Mouse (Mus musculus) brain, adult 2 months (tissue): ENCODE measurements around the gene Itpr3.

Experiments used
- DNase-seq: peaks from one replicate; pipeline ENCODE4 v3.0.0; 2011; ENCODE audit warnings: low read depth, low spot score

Gene Itpr3

DNA sequence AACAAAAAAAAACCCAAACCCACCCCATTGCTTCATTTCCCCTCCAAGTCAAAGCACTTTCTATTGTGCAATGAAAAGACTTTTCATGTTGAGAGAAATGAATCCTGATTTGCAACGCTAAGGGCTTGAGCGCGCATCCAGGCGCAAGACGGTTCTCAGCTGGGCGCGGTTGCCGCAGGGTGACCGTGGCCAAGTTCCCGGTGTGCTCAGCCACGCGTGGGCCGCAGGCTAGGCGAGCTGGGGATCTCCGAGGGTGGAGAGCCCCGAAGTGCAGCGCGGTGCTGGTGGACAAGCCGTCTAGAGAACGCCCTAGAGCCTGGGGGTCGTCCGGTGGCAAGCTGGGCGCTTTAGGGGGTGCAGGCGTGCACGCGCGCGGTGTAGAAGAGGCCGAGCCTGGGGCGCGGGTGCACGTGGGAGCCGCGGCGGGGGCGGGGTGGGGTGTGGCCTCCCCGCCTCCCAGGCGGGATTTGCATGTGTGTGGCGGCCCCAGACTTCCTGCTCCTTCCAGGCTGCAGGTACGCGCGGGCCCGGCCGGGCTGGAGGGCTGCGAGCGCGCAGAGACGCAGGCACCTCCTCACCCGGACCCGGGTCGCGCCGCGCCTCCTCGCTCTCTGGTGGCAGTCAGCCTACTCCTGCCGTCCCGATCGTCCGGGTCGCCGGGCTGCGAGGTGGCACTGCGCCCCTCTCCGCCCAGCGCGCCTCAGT, at the start of gene Itpr3:
Gene Itpr3 (plus strand): TSS at position 493 of the 705 bp plus-strand sequence.
- DNase-seq, result peak; percentile 74

DNA sequence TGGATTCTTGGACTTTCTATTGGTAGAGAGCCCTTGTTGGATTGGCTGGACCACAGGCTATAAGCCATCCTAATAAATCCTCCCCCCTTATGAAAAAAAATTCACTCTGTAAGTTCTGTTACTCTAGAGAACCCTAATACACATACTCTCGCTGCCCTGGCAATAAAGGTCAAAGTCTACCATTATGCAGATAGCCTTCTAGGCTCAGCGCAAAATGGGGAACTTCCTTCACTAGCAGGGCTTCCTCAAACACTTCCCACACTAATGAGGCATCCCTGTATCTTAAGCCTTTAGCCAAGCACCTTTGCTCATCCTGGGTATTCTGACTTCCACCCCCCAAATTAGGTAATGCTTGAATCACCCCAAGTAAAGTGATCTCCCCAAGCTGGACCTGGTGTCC, 48.8 kb upstream of the Itpr3 start:
- DNase-seq, result no peak

DNA sequence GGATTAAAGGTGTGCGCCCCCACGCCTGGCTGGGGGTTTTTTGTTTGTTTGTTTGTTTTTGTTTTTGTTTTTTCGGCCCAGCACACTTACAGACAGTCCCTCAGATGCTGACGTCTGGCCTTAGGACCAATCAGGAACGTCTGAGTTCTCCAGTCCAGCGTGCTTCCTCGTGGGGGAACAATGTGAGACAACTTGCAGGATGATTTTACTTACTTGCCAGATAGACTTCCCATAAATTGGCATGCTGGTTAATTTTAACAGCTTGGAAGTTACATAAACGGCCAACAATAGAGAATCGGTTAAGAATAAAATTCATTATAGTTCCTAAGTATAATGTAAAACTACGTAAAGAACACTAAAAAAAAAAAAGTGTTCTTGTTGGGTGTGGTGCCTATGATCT, 45.9 kb upstream of the Itpr3 start:
- DNase-seq, result peak; percentile 82

DNA sequence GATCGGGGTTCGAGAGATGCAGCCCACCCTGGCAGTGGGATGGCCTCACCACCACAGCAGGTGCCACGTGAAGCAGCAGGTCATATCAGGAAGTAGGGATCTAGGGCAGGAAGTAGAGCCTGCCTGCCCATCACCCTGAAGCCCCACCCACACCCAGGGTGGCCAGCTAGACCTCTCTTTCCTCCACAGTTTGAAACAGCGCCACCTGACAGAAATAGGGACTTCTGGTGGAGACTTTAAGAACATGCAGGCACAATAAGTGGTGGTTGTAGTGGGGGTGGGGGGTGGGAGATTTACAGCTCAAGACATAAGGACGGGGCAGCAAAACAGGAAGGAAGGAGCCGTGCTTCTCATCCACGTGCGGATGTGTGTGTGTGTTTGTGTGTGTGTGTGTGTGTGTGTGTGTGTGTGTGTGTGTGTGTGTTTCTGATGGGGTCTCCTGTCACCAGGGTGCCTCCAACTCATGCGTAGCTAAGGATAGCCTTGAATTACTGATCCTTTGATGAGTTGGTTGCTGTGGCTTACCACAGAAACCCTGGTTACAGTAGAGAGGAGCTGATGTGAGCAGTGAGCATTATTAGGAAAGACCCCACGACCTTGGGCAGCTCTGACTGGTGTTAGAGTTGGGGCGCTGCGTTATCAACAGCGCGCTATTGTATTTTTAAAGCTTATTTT, 45.0 kb upstream of the Itpr3 start:
- peak; percentile 67 for DNase-seq

DNA sequence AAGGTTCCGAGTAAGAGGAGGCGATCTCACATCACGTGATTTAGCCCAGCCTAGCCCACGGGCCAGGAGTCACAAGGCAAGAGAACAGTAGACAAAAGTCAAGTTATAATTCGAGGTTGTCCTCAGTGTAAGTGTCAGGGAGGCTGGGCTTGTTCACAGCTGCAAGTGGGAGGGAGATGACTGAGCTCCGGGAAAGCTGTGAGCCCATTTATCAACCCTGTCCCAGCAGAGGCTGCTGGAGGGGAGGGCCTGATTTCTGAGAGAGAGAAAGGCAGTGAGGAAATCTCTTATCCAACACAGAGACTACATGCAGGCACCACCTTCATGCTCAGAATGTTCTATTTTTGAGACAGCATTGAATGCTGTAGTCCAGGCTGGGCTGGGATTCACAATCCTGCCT, 44.2 kb upstream of the Itpr3 start:
- peak; percentile 92 for DNase-seq

DNA sequence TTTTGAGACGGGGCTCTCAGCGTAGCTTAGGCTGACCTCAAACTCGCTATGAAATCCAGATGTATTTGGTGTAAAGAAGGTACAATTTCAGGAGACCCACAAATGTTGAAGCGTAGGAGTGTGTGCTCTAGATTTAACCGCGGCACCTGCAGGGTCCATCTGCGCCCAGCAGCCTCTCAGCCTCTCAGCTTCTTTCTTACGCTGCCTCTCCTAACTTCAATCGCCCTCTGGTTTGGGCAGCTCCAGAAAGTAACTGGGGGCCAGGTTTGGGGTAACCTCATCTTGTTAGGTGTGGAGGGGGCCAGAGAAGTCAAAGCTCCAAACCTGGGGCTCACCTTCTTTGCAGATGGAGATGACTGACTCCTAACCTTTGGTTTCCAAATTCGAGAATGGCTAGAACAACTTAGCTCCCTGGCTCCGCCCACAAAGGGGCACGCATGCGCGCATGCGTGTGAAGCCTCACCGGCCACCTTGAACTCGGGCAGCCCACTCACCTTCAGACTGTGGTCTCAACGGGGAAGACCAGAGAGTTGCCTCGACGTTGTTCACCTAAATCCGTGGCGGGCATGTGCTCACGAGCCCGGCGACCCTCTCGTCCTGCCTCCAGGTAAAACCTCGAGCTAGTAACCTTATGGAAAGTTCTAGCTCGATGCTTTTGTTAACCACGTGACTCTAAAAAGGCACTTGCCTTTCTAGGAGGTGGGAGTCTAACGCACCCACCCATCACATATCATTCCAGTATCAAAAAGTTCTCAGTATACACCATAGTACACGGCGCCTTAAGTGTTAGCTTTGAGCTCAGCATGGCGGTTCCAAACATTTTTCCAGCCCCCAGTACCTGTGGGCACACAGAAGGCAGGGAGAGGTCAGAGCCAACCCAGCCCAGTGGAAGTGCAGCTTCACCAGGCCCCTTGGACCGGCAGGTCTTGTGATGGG, 39.3 kb upstream of the Itpr3 start:
- DNase-seq, result peak; percentile 90

DNA sequence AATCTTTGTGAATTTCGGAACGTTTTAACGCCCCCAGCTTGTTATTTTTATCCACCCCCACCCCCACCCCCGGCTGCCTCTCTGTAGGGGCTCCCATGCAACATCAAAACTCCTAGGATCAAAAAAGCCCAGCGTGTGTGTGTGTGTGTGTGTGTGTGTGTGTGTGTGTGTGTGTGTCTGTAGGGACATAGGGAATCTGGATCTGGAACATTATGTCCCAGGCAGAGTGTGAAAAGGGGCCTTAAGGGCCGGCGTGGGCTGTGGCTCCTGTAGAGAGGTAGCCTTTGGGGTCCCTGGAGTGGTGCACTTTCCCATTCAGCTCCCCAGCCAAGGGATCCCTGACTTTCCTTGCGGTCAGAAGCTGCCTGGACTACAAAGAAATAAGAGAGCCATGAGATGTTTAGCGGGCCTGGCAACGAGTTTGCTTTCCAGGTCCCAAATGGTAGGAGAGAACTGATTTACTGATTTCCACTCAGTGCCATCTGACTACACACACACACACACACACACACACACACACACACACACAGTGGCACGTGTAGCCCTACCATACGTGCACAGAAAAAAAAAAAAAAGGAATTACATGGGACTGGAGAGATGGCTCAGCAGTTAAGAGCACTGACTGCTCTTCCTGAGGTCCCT, 38.4 kb upstream of the Itpr3 start:
- DNase-seq, result peak; percentile 69

DNA sequence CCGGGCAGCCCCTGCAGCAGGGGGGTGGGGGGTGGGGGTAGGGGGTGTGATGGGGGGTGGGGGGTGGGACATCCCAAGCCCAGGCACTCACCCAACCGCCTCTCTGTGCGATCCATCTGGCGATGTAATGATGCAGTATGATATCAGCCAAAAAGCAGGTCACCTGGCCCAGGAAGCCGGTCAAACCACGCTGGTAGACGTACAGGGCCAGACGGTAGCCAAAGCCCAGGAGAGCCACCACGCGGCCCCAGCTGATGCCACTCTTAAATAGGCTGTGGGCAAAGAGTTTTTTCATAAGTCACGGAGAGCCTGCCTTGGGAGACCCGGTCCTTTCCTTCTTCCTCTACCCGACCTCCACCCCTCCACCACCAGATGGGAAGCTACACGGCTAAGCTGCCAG, 36.0 kb upstream of the Itpr3 start:
- peak; percentile 88 for DNase-seq

DNA sequence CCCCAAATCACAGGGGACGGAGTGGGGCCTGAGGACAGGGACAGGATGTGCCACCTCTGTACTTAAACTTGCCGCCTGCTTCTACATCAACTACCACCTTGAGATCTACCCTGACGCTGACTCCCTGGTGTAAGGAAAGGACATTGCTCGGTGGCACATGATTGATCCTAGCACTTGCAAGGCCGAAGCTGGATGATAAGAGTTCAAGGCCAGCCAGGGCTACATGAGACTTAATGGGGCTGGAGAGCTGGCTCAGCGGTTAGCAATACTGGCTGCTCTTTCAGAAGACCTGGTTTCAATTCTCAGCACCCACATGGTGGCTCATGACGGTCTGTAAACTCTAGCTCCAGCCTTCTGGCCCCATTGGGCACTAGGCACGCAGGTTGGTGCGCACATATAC, 35.4 kb upstream of the Itpr3 start:
- DNase-seq, result no peak

DNA sequence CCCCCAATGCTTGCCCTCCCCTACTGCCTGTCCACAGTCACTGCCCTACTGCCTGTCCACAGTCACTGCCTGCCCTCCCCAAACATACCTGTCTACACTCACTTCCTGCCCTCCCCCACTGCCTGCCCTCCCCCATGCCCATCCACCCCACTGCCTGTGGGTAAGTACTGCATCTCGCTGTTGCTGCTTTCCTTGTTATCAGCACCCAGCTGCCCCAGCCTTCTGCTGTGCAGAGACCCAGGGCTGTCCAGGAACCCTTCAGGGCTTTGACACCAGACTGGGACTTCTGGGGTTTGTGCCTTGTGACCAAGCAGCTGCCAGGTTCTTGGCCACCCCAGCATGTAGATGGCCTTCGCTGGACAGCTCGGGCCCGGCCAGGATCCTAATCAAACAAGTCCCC, 33.8 kb upstream of the Itpr3 start:
- no peak for DNase-seq

DNA sequence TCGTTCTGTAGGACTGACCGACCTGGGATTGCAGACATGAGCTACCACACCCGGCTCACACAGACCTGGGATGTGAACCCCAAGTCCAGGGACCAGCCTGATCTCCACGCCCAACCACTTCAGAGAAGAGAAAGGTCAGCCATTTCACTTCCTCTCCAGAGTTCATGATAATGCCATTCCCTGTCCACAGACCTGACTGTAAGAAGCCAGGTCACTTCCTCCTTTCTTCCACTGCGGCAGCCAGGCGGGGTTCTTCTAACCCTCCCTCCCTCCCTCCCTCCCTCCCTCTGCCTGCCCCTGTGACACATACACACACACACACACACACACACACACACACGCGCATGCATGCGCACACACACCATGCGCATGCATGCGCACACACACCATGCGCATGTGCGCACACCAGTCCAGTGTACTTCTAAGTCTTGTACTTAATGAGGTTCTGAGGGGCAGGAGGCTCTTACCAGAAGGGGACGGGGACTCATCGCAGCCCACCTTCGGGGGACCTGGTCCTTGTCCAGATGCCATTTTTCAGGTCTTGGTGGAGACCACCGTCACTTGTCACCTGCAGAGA, 31.7 kb upstream of the Itpr3 start:
- DNase-seq, result no peak

DNA sequence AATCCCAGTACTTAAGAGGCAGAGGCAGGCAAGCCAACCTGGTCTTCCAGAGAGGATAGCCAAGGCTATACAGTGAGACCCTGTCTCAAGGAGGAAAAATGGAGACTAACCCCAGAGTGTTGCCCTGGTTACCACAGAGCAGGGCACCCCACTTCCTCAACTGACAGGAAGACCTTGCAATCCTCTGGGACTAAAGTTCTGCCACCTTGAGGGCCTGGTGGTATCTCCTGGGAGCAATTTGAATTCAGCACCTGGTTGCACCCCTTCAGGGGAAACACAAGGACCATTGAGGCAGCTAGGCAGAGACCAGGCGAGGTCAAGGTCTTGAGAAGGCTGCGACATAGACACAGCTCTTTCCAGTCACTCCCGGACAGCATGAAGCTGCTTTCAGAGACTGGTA, 31.2 kb upstream of the Itpr3 start:
- no peak for DNase-seq

DNA sequence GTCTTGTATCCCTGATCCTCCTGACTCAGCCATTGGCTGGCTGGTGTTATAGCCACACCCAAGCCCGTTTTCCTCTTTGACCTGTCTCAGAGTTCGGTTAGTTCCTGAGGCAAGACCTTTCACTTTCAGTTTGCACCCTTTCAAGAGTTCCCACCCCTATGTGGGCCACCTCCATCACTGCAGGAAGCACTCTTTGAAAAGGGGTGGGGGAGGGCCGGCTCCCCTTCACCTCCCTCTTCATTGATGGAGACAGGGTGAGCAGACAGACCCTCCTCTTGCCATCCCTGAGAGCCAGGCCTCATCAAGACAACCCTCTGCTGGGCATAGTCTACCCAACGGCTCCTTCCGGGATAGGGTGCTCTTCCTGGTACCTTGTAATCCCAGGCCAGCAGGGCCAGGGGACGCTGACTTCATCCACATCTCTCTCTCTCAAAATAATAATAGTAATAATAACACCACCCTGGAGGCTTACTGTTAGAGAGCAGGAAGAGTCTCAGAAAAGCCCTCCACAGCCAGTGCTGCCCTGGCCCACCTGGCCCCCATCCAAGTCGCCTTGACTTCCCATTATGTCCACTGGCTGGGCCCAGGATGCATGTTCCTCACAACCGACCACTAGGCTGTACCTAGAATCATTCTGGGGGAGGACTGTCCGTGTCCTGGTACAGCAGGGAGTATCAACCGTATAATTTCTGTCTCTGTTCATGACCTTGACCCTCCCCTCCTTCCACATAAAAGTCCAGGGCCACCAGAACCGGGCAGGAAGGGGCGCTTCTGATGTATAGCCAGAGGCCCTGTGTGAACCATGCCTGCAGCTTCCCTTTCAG, 29.4 kb upstream of the Itpr3 start:
- DNase-seq, result peak; percentile 39

DNA sequence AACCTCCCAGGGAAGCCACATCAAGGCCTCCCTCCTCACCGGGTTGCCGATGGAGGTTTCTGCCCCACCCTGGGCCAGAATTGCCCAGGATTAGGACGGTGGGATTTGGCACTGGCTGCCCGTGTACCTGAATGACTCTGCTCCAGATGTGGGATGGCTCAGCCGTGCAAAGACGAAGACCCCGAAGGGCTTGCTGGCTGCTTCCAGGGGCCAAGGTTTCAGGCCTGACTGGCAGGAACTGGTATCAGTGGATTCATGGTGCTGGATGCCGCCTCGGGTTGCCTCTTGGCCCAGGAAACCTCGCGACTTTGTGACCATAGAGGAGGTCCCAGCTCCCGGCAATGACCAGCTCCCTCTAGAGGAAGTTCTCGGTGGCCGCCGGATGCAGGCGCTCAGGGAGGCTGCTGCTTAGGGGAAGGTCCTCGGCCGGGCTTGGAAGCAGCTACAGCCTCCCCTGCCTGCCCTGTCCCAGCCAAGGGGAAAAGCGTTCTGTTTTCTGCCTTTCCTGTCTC, 28.8 kb upstream of the Itpr3 start:
- peak; percentile 95 for DNase-seq

DNA sequence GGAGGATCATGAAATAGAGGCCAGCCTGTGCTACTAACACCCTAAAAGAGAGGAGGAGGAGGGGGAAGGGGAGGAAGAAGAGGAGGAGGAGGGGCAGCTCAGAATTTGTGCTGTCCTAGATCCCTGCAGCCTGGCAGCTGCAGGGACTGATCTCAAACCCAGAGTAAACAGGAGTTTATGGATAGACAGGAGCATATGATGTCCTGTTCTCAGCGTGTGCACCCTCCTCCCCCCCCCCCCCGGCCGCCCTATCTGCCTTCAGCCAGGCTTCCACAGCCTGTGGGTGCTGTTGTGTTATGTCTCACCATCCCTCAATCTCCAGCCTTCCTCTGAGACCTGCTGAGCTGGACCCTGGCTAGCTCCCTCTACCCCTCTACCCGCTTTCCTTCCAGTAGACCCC, 28.2 kb upstream of the Itpr3 start, which contains the start of gene Bak1:
Gene Bak1 (minus strand): TSS at position 101 of the 400 bp plus-strand sequence.
- DNase-seq, result no peak

DNA sequence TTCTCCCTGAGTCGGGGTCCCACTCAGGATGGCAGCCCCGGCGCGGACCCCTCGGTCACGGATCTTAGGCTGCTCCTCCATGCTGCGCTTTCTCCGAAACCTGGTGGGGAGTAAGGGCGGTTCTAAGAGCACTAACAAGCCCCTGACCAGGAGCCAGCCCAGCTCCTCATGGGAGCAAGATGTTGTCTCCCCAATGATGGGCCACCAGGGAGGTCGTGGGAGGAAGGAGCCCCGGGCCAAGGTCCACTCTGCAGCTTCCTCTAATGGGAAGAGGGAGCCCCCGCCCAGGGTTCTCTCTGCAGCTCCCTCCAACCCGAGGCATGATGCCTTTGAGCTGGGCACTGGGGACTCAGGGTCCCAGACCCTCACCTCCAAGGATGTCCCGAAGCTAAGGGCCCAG, 27.7 kb upstream of the Itpr3 start:
- no peak for DNase-seq

DNA sequence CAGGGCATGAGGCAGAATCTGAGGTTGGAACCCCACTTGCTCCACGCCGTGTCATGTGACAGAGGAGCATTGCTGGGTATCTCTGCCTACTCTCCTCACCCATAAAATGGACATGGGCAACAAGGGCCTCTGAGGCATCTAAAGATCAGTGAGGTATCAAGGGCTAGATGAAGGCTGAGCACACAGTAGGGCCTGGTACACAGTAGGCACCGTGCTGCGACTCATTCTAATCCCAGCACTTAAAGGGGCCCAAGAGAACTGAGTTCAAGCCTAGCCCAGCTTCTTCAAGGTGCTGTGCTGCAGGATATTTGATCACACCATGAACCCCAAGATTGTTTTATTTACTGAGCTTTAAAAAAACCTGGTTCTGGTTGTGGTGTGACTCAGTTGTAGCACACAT, 26.2 kb upstream of the Itpr3 start:
- DNase-seq, result no peak

DNA sequence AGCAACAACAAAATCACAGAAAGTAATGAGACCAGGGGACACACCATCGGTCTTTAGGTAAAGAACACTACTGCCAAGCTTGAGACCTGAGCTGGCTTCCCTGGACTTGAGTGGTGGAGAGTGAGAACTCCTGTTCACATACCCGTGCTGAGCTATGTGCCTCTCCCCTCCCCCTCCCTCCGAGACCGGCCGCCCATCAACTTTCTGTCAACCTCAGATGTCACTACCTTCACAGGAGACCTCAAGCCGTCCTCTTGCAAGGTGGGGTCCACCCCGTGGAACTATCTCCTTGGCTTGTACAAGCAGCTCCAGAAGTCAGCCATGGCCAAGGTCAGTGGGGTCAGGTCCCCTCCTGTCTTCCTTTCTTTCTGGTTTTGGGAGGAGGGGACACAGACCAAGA, 24.8 kb upstream of the Itpr3 start:
- no peak for DNase-seq

DNA sequence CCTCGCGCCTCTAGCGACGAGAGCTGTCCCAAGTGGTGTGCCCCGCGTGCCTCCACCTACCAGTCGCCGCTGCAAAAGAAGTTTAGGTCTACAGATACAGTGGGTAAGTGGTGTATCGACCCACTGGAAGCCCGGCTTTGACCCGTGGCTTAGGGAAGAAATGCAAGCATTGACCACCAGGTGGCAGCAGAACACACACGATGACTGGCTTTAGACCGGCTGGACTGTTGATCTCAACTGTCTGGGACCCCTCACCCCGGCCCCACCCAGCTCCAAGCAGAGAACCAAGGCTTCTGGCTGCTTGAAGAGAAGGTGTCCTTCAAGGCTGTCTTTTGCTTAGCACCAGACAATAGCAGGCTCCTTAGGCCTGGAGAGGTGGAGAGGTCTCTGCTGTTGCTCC, 24.2 kb upstream of the Itpr3 start:
- DNase-seq, result peak; percentile 82

DNA sequence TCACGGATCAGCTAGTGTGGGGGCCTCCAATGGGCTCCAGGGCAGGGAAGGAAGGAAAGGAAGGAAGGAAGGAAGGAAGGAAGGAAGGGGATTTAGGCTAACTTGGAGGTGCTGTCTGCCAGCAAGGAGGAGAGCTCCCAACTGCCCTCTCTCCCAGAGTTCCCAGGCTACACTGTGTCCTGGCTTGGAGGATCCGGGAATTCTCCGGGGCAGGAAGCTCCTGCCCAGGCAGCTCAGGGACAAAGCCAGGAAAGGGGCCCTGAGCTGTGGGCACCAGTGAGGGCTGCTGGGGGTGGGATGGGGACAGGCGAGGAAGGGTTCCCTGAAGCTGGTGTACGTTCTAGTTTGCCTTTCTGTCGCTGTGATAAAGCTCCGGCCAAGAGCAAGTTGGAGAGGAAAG, 20.6 kb upstream of the Itpr3 start:
- no peak for DNase-seq
